Mouse (Mus musculus) liver, adult (tissue): ENCODE measurements around the gene 2410131K14Rik.

Experiments
- GATA4 ChIP-seq: IDR thresholded peaks from 2 replicates; pipeline ENCODE4 v1.6.1; 2014; ENCODE audit warnings: mild to moderate bottlenecking, low read length; ENCODE audit not compliant: insufficient replicate concordance

Gene 2410131K14Rik

DNA sequence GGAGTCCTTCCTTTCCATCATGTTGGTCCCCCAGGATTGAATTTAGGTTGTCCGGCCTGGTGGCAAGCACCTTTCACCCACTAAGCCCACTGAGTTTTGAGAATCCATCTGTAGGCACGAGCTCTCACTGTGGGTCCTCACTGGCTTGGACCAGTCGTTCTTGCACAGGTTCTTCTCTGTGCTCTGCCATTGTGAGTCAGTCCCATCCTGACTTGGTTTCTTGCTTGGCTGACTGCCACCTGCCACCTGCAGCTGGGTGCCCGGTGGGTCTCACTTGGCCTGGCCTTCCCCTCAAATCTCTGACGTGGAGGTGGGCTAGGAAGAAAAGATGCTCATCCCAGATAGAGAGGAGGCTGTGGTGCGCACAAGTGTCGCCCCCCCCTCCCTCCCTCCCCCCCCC is 6.0 kb downstream of the 2410131K14Rik start:
- no peak for TF ChIP-seq GATA4

- no peak for TF ChIP-seq GATA4
Measured at GRCm38 (mm10) chr5:118253551-118253950, 8.5 kb downstream of the 2410131K14Rik start.

DNA sequence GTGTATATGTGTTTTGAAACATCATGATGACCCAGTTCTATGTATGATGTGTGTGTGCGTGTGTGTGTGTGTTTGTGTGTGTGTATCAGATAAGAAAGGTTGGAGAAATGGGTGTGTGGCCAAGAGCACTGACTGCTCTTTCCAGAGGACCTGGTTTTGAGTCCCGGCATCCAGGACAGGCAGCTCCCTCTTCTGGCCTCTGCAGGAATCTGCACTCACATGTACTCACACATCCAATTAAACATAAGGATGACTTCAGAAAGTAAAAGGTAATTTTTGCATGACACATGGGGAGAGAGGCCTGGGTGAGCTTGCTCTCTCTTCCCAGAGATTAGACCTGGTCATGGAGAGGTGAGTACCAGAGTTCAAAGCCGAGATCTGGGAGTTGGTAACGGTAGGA is 12.0 kb downstream of the 2410131K14Rik start:
- no peak for TF ChIP-seq GATA4

DNA sequence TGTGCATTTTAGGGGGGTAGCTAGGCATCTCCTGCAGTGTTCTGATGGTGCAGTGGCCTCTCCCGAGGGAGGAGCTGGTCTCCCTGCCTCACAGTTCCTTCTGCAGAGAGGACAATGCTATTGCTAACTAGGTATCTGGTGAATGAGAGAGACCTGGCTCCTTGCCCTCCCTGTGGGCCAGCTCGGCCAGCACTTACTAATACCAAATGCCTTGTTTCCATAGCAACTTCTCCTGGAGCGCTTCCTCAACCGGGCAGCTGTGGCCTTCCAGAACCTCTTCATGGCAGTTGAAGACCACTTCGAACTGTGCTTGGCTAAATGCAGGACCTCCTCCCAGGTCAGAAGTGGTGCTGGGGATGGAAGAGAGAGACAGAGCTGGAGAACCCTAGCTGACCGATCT is 14.1 kb downstream of the 2410131K14Rik start:
- no peak for TF ChIP-seq GATA4

DNA sequence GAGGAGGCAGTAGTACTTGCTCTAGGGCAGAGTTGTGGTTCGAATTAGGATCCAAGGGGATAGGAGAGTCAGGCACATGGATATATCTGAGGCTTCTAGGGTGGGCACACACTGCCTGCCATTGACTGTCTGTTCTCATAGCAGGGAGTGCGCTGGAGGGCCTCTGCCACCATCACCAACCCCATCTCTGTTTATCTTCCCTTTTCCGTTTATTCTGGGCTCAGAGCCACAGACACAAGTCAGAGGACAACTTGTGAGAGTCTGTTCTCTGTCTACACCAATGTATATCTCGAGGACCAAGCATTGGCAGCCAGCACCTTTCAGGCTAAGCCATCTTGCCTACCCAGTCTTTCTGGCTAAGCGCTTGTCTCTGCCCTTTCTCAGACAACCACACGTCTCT is 14.6 kb downstream of the 2410131K14Rik start:
- TF ChIP-seq GATA4 = no peak

GRCm38 (mm10) chr5:118260055-118260454 is 15.0 kb downstream of the 2410131K14Rik start:
- TF ChIP-seq GATA4 = no peak

DNA sequence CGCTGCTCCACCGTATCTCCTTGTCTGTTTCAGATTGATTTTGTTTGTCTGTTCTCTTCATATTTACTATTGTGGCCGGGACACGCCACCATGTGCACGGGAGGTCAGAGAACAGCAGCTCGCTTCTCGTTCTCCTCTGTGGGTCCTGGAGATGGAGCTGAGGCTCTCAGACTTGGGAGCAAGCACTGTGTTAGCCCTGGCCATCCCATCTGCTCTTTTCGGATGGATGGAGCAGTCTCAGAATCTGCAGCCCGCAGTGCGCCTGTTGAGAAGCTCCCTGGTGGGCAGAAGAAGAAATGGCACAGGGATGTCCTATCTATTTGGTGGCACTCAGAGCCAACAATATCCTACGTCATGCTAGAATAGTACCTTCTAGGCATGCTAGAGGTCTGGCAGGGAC is 15.6 kb downstream of the 2410131K14Rik start:
- TF ChIP-seq GATA4 = no peak

GRCm38 (mm10) chr5:118261181-118261580 is 16.2 kb downstream of the 2410131K14Rik start:
- no peak for TF ChIP-seq GATA4

DNA sequence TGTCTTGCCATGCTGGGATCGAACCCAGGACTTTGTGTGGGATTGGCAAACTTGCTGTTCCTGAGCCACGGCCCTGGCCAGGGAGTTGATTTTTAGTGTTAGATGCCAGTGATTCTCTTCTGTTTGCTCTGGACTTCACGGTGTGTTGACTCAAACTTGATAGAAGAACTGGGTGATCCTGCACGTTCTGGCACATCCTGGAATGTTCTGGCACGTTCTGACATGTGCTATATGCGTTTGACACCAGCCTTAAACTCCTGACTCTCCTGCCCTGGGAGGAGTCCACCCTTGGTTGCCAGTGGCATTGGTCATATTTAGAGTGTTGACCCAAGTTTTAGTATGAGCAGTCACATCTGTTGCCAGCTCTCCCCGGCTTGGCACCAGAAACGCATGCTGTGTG is 17.4 kb downstream of the 2410131K14Rik start:
- TF ChIP-seq GATA4 = no peak

GRCm38 (mm10) chr5:118264279-118264678 is 19.3 kb downstream of the 2410131K14Rik start:
- TF ChIP-seq GATA4 = no peak

DNA sequence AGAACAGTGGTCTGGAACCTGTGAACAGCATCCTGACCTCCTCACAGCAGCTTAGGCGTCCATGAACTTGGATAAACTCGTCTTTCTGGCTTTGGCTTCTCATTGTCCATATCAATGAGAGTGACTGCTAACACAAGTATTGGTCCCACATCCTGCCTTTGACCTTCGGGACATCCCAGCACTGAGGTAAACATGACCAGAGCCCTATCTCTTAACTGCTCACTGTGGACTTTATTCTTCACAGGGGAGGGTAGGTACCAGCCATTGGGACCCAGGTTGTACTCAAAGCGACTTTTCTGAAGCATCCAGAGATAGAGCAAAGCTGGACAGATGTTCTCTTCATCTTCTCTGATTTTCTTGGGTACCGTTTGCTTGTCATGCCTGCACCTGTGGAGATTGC is 20.3 kb downstream of the 2410131K14Rik start:
- TF ChIP-seq GATA4 = no peak

- no peak for TF ChIP-seq GATA4
Measured at GRCm38 (mm10) chr5:118266309-118266708, 21.3 kb downstream of the 2410131K14Rik start.

GRCm38 (mm10) chr5:118268987-118269386 is 24.0 kb downstream of the 2410131K14Rik start:
- no peak for TF ChIP-seq GATA4

DNA sequence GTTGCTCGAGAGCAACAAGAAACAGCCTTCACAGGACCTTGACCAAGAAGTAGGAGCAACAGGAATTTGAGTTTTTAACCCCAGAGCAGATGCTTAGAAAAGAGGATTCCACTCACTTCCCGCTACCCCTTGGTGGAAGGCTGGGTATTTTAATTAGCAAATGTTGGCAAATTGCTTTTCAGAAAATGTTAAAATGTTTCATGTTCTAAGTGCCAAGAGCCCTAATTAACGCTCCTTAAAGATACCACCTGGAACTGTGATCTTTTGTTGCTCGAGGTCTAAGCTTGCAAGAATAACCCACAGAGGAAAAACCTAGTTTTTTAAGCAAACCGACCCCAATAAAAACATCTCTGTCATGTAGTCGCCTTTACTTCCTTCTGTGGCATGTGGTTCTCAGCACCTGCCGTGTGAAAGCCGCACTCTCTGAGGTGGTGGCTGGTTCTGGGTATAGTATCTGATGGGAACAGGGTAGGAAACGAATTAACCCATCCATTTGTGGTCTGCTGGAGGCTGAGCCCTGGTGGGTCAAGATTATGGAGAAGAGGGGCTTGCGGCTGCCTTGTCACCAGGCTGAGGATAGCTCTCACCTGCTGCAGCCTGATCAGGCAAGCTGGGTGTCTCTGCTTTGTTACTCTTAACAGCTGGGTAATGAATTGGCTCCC is 26.6 kb downstream of the 2410131K14Rik start:
- TF ChIP-seq GATA4 = no peak

- no peak for TF ChIP-seq GATA4
Measured at GRCm38 (mm10) chr5:118273446-118273845, 28.4 kb downstream of the 2410131K14Rik start.

GRCm38 (mm10) chr5:118274546-118274945 is 29.5 kb downstream of the 2410131K14Rik start:
- no peak for TF ChIP-seq GATA4

- TF ChIP-seq GATA4 = no peak
Measured at GRCm38 (mm10) chr5:118276281-118276680, 31.3 kb downstream of the 2410131K14Rik start.
